Mouse (Mus musculus) lung, embryonic 14.5 days (tissue): Measurements from ENCODE around the gene Plch1. TPM values are rescaled to one million over a fixed set of nuclear protein-coding genes. Genes with fewer than 3 reads are reported as not detected.

Experiments
- ATAC-seq: fragments of 200-750 bp; cut with Nextera tagmentation; 2 replicates; pipeline ENCODE4 v1.8.0; 2017; ENCODE audit warnings: mild to moderate bottlenecking, moderate TSS enrichment, moderate library complexity; ENCODE audit not compliant: insufficient read depth
- DNase-seq: peaks from one replicate; pipeline ENCODE4 v3.0.0-alpha.2; 2015
- H3K27ac ChIP-seq: fragments of 300-500 bp; sonication (generic); 2 replicates; pipeline ENCODE4 v1.5.1; 2014; ENCODE audit warnings: low read depth, mild to moderate bottlenecking, moderate library complexity
- H3K27me3 ChIP-seq: fragments of 300-500 bp; sonication (generic); 2 replicates; pipeline ENCODE4 v1.6.1; 2014; ENCODE audit warnings: low read length, control low read depth; ENCODE audit not compliant: insufficient read depth
- H3K36me3 ChIP-seq: fragments of 300-500 bp; sonication (generic); 2 replicates; pipeline ENCODE4 v1.6.1; 2014; ENCODE audit warnings: control low read depth; ENCODE audit not compliant: insufficient read depth
- H3K4me1 ChIP-seq: fragments of 300-500 bp; sonication (generic); 2 replicates; pipeline ENCODE4 v1.6.1; 2014; ENCODE audit warnings: antibody characterized with exemption, control low read depth; ENCODE audit not compliant: insufficient read depth
- H3K4me2 ChIP-seq: fragments of 300-500 bp; sonication (generic); 2 replicates; pipeline ENCODE4 v1.6.1; 2014; ENCODE audit warnings: mild to moderate bottlenecking
- H3K4me3 ChIP-seq: fragments of 300-500 bp; sonication (generic); 2 replicates; pipeline ENCODE4 v1.5.1; 2014; ENCODE audit warnings: low read depth, low read length
- H3K9ac ChIP-seq: fragments of 300-500 bp; sonication (generic); 2 replicates; pipeline ENCODE4 v1.6.1; 2014
- H3K9me3 ChIP-seq: fragments of 300-500 bp; sonication (generic); 2 replicates; pipeline ENCODE4 v1.6.1; 2016; ENCODE audit warnings: low read depth, low read length, control low read depth
- CTCF ChIP-seq: IDR thresholded peaks from 2 replicates; pipeline ENCODE4 v1.5.1; 2016; ENCODE audit warnings: antibody characterized with exemption, low read depth
- WGBS: fragments of 180-500 bp; shearing (Covaris S2); extraction: QIAGEN DNeasy Blood & Tissue Kit; methylation state at CpG from one replicate; pipeline ENCODE4 v1.1.7; 2014; 5-methylcytosine and 5-hydroxymethylcytosine counted together
- polyA plus RNA-seq: library from polyadenylated mRNA; unstranded; fragments of >200 nt; fragmentation: Nextera tagmentation; extraction: Ambion mirVana; gene quantifications from 2 replicates; pipeline ENCODE4 v1.2.1, GENCODE M21; 2014

The Plch1 gene
- polyA plus RNA-seq, 1 experiment from 2014 or later, result 7.3 TPM

DNA sequence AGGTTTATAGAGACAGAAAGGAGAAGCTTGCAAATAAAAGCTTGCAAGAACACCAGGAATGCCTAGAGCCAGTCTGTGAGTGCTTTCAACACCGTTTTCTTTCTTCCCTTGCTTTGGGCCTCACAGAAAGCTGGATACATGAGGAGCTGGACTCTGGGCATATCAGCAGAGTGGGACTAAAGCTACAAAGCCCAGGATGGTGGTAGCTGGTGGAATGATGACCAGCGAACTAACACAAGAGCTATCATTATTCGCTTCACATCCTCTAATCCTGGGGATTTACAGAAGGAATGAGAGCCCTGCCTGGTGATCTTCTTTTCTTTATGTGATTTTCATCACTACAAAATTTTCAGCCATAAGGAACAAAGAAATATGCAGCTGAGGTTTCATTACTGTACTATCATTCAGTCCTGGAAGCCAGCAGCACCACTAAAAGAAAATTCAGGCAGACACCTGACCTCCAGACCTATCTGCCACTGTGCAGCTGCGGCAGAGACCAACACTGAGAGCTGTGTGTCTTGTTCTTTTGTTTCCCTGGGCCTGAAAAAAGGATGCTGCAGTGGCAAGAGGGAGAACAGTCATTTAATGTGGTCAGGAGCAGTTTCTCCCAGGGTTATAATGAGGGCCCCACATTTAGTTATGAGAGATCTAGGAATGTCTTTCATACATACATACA is 172.5 kb downstream of the Plch1 start:
- DNase-seq (no peak), ATAC-seq (no peak)
- no peak overlapping the region for H3K27ac ChIP-seq
- no peaks in the 10 kb centered on the region for H3K9me3 ChIP-seq
- H3K36me3 ChIP-seq, result no peaks in the 10 kb centered on the region
- H3K27me3 ChIP-seq, result no peaks in the 10 kb centered on the region
- no peak for TF ChIP-seq CTCF
- 76% methylated on average over 4 of the region's 4 CpGs for WGBS
- no peaks in the 10 kb centered on the region for H3K4me1 ChIP-seq
- H3K4me3 ChIP-seq, result no peak overlapping the region
- no peak overlapping the region for H3K4me2 ChIP-seq
- no peak overlapping the region for H3K9ac ChIP-seq

DNA sequence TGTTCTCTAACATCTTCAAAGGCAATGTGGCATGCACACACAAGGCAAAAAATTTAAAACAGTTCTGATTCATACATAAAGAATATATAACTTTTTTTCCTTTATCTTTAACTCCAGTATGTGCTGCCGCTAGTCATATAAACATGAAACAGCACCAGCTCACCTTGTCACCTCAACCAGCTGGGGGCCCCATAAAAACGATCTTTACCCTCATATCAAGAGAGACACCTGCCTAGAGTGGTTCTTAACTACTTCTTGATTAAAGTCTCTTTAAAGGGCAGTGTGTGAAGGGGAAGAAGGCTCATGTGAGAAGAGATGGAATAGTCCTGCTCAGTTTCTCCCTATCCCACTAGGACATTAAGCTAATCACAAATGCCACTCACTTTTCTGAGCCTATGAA is 205.6 kb downstream of the Plch1 start:
- TF ChIP-seq CTCF, result no peak
- ATAC-seq (no peak), DNase-seq (no peak)
- H3K9ac ChIP-seq, result no peak overlapping the region
- no peaks in the 10 kb centered on the region for H3K9me3 ChIP-seq
- H3K27me3 ChIP-seq, result no peaks in the 10 kb centered on the region
- no peaks in the 10 kb centered on the region for H3K4me1 ChIP-seq
- H3K36me3 ChIP-seq, result no peaks in the 10 kb centered on the region
- H3K27ac ChIP-seq, result no peak overlapping the region
- no peak overlapping the region for H3K4me2 ChIP-seq
- WGBS, result 46% methylated on average over 2 of the region's 2 CpGs
- H3K4me3 ChIP-seq, result no peak overlapping the region

DNA sequence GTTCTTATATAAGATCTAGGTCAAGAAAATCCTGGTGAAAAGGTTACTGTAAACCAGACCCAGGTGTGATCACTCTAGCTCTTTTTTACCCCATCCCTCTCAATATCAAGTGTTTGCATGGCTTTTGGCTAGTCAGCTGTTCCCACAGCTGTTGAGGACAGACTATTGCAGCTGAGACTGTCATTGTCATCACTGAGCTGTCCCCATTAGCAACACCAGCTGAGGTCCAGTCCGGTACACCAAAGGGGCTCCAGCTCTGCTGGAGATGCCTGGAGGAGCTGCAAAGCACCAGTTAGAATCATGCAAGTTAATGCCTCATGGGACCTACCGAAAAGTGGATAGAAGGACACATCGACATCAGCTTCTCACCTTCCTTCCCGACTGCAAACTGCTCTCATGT is 206.5 kb downstream of the Plch1 start:
- H3K36me3 ChIP-seq, result no peaks in the 10 kb centered on the region

DNA sequence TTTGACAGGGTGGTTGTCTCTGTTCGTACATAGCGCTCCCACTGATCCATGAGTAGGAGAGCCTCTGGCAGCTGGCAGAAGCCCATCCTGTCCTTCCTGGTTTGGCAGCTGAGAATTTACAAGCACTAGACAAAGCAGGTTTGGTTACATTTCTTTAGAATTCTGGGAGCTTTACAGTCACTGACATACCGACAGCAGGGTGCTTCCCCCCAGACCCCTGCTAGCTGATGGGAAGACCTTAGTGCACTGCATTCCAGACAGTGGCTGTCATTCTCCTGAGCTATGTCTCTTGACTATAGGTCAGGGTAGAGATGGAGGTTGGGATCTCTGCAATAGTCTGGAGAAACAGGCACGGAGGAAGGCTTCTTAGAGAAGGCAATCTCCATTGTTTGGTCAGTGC is 230.5 kb downstream of the Plch1 start:
- DNase-seq (no peak), ATAC-seq (no peak)
- H3K36me3 ChIP-seq, result no peaks in the 10 kb centered on the region
- 66% methylated on average over 4 of the region's 4 CpGs for WGBS
- H3K27ac ChIP-seq, result no peak overlapping the region
- no peak overlapping the region for H3K4me3 ChIP-seq
- H3K9me3 ChIP-seq, result no peaks in the 10 kb centered on the region
- no peak for TF ChIP-seq CTCF
- no peaks in the 10 kb centered on the region for H3K4me1 ChIP-seq
- no peak overlapping the region for H3K9ac ChIP-seq
- H3K4me2 ChIP-seq, result no peak overlapping the region
- H3K27me3 ChIP-seq, result no peaks in the 10 kb centered on the region

More for the DNA sequence above, 206.5 kb downstream of the Plch1 start:
- Histone ChIP-seq H3K4me1 (no peaks in the 10 kb centered on the region), H3K9ac (no peak overlapping the region), H3K9me3 (no peaks in the 10 kb centered on the region), H3K4me2 (no peak overlapping the region), H3K4me3 (no peak overlapping the region), H3K27ac (no peak overlapping the region), H3K27me3 (no peaks in the 10 kb centered on the region)
- 82% methylated on average over 4 of the region's 4 CpGs for WGBS
- ATAC-seq, result no peak
- TF ChIP-seq CTCF, result no peak
- DNase-seq, result no peak

DNA sequence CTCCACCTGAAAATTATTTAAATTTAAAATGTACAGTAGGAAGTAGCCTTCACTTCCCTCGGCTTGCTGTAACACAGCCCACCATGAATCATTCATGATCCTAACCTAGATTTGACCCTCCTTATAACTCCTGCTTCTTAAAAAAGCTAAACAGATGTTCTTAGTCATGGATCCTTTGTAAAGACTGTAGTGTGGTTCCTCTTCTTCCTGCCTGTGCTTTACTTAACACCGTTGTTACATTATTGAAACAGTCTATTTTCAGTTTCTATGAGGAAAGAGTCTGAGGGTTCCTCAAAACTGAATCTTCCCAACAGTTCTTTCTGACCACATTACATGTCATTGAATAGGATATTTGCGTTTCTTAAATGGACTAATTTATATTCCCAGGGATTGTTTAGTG is 234.0 kb downstream of the Plch1 start:
- H3K27me3 ChIP-seq, result no peaks in the 10 kb centered on the region
- ATAC-seq (no peak), DNase-seq (no peak)
- no peak overlapping the region for H3K27ac ChIP-seq
- WGBS, result 73% methylated on average over 3 of the region's 3 CpGs
- TF ChIP-seq CTCF, result no peak
- no peak overlapping the region for H3K4me3 ChIP-seq
- no peak overlapping the region for H3K4me2 ChIP-seq
- H3K36me3 ChIP-seq, result no peaks in the 10 kb centered on the region
- H3K9ac ChIP-seq, result no peak overlapping the region
- no peaks in the 10 kb centered on the region for H3K9me3 ChIP-seq
- no peaks in the 10 kb centered on the region for H3K4me1 ChIP-seq

DNA sequence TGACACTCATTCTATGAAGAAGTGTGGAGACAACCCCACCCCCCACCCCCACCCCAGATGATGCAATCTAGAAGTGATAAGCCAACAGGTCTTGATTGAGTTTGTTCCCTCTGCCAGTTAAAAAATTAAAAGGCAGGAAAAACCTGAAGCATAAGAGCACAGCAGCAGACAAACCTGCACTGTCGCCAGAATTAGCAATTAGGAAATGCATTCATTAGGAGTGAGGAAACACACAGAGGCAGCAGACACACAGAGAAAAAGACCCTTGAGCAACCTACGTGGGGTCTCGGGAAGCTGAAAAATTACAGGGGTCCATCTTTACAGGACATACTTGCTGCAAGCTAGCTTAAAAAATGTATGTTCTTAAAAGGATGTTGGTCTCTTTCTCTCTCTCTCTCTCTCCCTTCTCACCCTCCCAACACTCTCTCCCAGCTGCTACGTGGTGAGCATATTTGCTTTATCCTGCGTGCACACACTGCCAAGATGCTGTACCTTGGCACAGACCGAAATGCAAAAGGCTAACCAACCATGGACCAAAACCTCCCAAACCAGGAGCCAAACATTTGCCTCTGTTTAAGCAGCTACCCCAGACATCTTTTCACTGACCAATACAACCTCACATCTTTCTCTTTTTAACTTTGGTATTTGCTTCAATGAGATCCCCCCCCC is 234.6 kb downstream of the Plch1 start:
- WGBS, result 64% methylated on average over 6 of the region's 6 CpGs
- Histone ChIP-seq H3K4me3 (no peak overlapping the region), H3K27ac (no peak overlapping the region), H3K4me2 (no peak overlapping the region), H3K36me3 (no peaks in the 10 kb centered on the region), H3K9me3 (no peaks in the 10 kb centered on the region), H3K4me1 (no peaks in the 10 kb centered on the region), H3K9ac (no peak overlapping the region), H3K27me3 (no peaks in the 10 kb centered on the region)
- DNase-seq (no peak), ATAC-seq (no peak)
- TF ChIP-seq CTCF, result no peak

Other genes with a start within 250 kb of the Plch1 start
- gene E130311K13Rik, start 30.0 kb upstream of the Plch1 start, polyA plus RNA-seq, result 4.9 and 5.7 TPM in 2 replicates
- 13.6 and 14.9 TPM in 2 replicates for gene Slc33a1, start 65.3 kb upstream of the Plch1 start, polyA plus RNA-seq
- gene Gmps, start 76.6 kb upstream of the Plch1 start, polyA plus RNA-seq, result 50.0 and 52.4 TPM in 2 replicates
- gene Vmn2r1, start 182.1 kb upstream of the Plch1 start, polyA plus RNA-seq, result 0.08 TPM in 1 of 2 replicates, not detected in the other
- not detected in 2 replicates for gene Vmn2r2, start 242.5 kb upstream of the Plch1 start, polyA plus RNA-seq